Mouse (Mus musculus) cortical plate, adult 2 months (tissue): ENCODE results near the gene Chrnb1. TPM values are rescaled to one million over a fixed set of nuclear protein-coding genes. Genes with fewer than 3 reads are reported as not detected.

Source experiments
- H3K27ac ChIP-seq: fragments of 200-500 bp; 2 replicates; pipeline ENCODE4 v1.5.1; 2012; ENCODE audit warnings: low read length, control low read depth, inconsistent platforms; ENCODE audit not compliant: insufficient read depth
- H3K4me1 ChIP-seq: fragments of 200-500 bp; 2 replicates; pipeline ENCODE4 v1.6.1; 2011; ENCODE audit warnings: low read length; ENCODE audit not compliant: control insufficient read depth, insufficient read depth
- H3K4me3 ChIP-seq: fragments of 200-500 bp; 2 replicates; pipeline ENCODE4 v1.5.1; 2011; ENCODE audit warnings: mild to moderate bottlenecking, low read length, control low read depth; ENCODE audit not compliant: insufficient read depth
- CTCF ChIP-seq: fragments of 200-500 bp; IDR thresholded peaks from 2 replicates; pipeline ENCODE4 v1.5.1; 2011; ENCODE audit warnings: mild to moderate bottlenecking, control low read depth, low read length; ENCODE audit not compliant: insufficient read depth; ENCODE audit errors: extremely low read depth
- POLR2A ChIP-seq: fragments of 200-500 bp; IDR thresholded peaks from 2 replicates; pipeline ENCODE4 v1.6.1; 2011; ENCODE audit warnings: mild to moderate bottlenecking, low read length, control low read depth; ENCODE audit not compliant: insufficient read depth; ENCODE audit errors: extremely low read depth
- polyA plus RNA-seq: library from polyadenylated mRNA; depleted of rRNA; stranded (reverse); fragments of >200 nt; gene quantifications from 2 replicates; pipeline ENCODE4 v1.2.3, GENCODE M21; 2012; rRNA removed

Gene Chrnb1
- polyA plus RNA-seq, 1 experiment = 1.4 TPM

DNA sequence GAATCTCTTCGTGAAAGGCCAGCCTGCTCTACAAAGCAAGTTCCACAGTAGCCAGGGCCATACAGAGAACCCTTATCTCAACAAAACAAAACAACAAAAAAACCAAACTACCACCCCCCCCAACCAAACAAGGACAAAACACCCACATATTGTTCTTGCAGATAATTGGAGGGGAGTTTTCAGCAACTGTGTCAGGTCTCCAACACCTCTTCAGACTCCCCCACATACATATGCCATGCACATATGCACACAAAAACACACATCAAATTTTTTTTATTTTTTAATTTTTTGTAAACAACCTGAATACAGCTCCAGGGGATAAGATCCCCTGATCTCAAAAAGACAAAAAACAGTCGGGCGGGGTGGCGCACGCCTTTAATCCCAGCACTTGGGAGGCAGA, 41.5 kb downstream of the Chrnb1 start:
- Histone ChIP-seq H3K4me3 (no peak overlapping the region), H3K4me1 (peaks cover 3% of the 10 kb centered on the region; the same call in 1 of the 2 replicates), H3K27ac (no peak overlapping the region)
- no peak for TF ChIP-seq CTCF
- no peak for TF ChIP-seq POLR2A

DNA sequence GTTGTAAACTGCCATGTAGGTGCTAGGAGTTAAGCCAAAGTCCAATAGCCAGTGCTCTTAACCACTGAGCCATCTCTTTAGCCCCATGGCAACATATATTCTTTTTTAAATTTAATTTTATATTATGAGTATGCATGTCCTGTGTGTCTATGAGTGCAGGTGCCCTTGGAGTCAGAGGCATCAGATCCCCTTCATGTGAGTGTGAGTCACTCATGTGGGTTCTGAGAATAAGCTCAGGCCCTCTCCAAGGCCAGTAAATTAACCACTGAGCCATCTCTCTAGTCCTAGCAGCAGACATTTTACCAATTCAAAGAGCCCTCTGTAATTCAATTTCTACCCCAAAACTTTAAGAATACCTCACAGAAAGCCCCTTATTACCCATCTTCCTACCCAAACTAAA, 43.1 kb downstream of the Chrnb1 start:
- TF ChIP-seq CTCF = no peak
- no peak for TF ChIP-seq POLR2A
- H3K4me1 ChIP-seq = peaks cover 3% of the 10 kb centered on the region; the same call in 1 of the 2 replicates

GRCm38 (mm10) chr11:69751635-69752034, 44.1 kb downstream of the Chrnb1 start:
- H3K4me1 ChIP-seq = peaks cover 3% of the 10 kb centered on the region; the same call in 1 of the 2 replicates
- no peak for TF ChIP-seq POLR2A
- TF ChIP-seq CTCF = no peak
- no peak overlapping the region for H3K4me3 ChIP-seq
- H3K27ac ChIP-seq = no peak overlapping the region

More for the DNA sequence above, 43.1 kb downstream of the Chrnb1 start:
- no peak overlapping the region for H3K27ac ChIP-seq
- H3K4me3 ChIP-seq = no peak overlapping the region

Other genes starting within 250 kb of the Chrnb1 start
- 1.6 and 2.1 TPM in 2 replicates for gene Dnah2, start 246.8 kb downstream of the Chrnb1 start, polyA plus RNA-seq
- 68.2 and 77.1 TPM in 2 replicates for gene Efnb3, start 235.7 kb downstream of the Chrnb1 start, polyA plus RNA-seq
- gene Wrap53, start 215.7 kb downstream of the Chrnb1 start, polyA plus RNA-seq = 13.6 and 14.3 TPM in 2 replicates
- gene Trp53, start 215.6 kb downstream of the Chrnb1 start, polyA plus RNA-seq = 33.9 and 35.1 TPM in 2 replicates
- 362 and 374 TPM in 2 replicates for gene Atp1b2, start 190.0 kb downstream of the Chrnb1 start, polyA plus RNA-seq
- gene Shbg, start 178.0 kb downstream of the Chrnb1 start, polyA plus RNA-seq = 0.06 and 0.08 TPM in 2 replicates
- 18.1 and 21.1 TPM in 2 replicates for gene Sat2, start 173.9 kb downstream of the Chrnb1 start, polyA plus RNA-seq
- 132 and 158 TPM in 2 replicates for gene Fxr2, start 163.0 kb downstream of the Chrnb1 start, polyA plus RNA-seq
- gene Sox15, start 140.6 kb downstream of the Chrnb1 start, polyA plus RNA-seq = 0.25 and 0.28 TPM in 2 replicates
- 89.7 and 92.8 TPM in 2 replicates for gene Mpdu1, start 133.3 kb downstream of the Chrnb1 start, polyA plus RNA-seq
- gene Cd68, start 129.8 kb downstream of the Chrnb1 start, polyA plus RNA-seq = 11.3 and 13.1 TPM in 2 replicates
- gene Eif4a1, start 123.5 kb downstream of the Chrnb1 start, polyA plus RNA-seq = 323 and 335 TPM in 2 replicates
- gene Senp3, start 113.9 kb downstream of the Chrnb1 start, polyA plus RNA-seq = 120 and 133 TPM in 2 replicates
- gene Tnfsf13, start 110.2 kb downstream of the Chrnb1 start, polyA plus RNA-seq = 6.1 and 7.5 TPM in 2 replicates
- 19.8 and 22.5 TPM in 2 replicates for gene Tnfsf12, start 100.1 kb downstream of the Chrnb1 start, polyA plus RNA-seq
- gene Tnfsfm13, start 99.8 kb downstream of the Chrnb1 start, polyA plus RNA-seq = 3.8 and 4.3 TPM in 2 replicates
- gene Polr2a, start 37.3 kb downstream of the Chrnb1 start, polyA plus RNA-seq = 21.7 and 23.2 TPM in 2 replicates
- gene Slc35g3, start 34.0 kb downstream of the Chrnb1 start, polyA plus RNA-seq = 0.06 TPM in 1 of 2 replicates, not detected in the other
- 56.7 and 58.2 TPM in 2 replicates for gene Zbtb4, start 30.0 kb downstream of the Chrnb1 start, polyA plus RNA-seq
- 17.3 and 17.6 TPM in 2 replicates for gene Fgf11, start 5.9 kb upstream of the Chrnb1 start, polyA plus RNA-seq
- 0.06 TPM in 1 of 2 replicates, not detected in the other for gene Tmem102, start 9.7 kb upstream of the Chrnb1 start, polyA plus RNA-seq
- gene Gm39566, start 19.4 kb upstream of the Chrnb1 start, polyA plus RNA-seq = not detected in 2 replicates
- gene Spem2, start 22.5 kb upstream of the Chrnb1 start, polyA plus RNA-seq = not detected in 2 replicates
- 0.10 and 0.15 TPM in 2 replicates for gene Spem1, start 26.2 kb upstream of the Chrnb1 start, polyA plus RNA-seq
- 112 and 116 TPM in 2 replicates for gene Nlgn2, start 41.8 kb upstream of the Chrnb1 start, polyA plus RNA-seq
- 234 and 244 TPM in 2 replicates for gene Tmem256, start 42.6 kb upstream of the Chrnb1 start, polyA plus RNA-seq
- gene Plscr3, start 50.4 kb upstream of the Chrnb1 start, polyA plus RNA-seq = 35.3 and 36.5 TPM in 2 replicates
- 0.08 and 0.25 TPM in 2 replicates for gene Tnk1, start 62.8 kb upstream of the Chrnb1 start, polyA plus RNA-seq
- not detected in 2 replicates for gene Tmem95, start 82.1 kb upstream of the Chrnb1 start, polyA plus RNA-seq
- gene Kctd11, start 85.5 kb upstream of the Chrnb1 start, polyA plus RNA-seq = 1.5 and 1.7 TPM in 2 replicates
- gene Acap1, start 99.6 kb upstream of the Chrnb1 start, polyA plus RNA-seq = 0.13 and 0.26 TPM in 2 replicates
- gene 2810408A11Rik, start 105.0 kb upstream of the Chrnb1 start, polyA plus RNA-seq = 0.19 and 0.38 TPM in 2 replicates
- 98.3 and 107 TPM in 2 replicates for gene Neurl4, start 105.1 kb upstream of the Chrnb1 start, polyA plus RNA-seq
- 53.5 and 55.2 TPM in 2 replicates for gene Gps2, start 117.9 kb upstream of the Chrnb1 start, polyA plus RNA-seq
- gene Eif5a, start 126.0 kb upstream of the Chrnb1 start, polyA plus RNA-seq = 577 and 581 TPM in 2 replicates
- gene Ybx2, start 139.9 kb upstream of the Chrnb1 start, polyA plus RNA-seq = 18.1 and 21.1 TPM in 2 replicates
- gene Slc2a4, start 152.2 kb upstream of the Chrnb1 start, polyA plus RNA-seq = 1.5 and 1.7 TPM in 2 replicates
- gene Cldn7, start 168.8 kb upstream of the Chrnb1 start, polyA plus RNA-seq = not detected in 2 replicates
- 121 and 139 TPM in 2 replicates for gene Ctdnep1, start 185.2 kb upstream of the Chrnb1 start, polyA plus RNA-seq
- gene Elp5, start 186.6 kb upstream of the Chrnb1 start, polyA plus RNA-seq = 121 and 126 TPM in 2 replicates
- 330 and 334 TPM in 2 replicates for gene Gabarap, start 195.2 kb upstream of the Chrnb1 start, polyA plus RNA-seq
- gene Phf23, start 199.8 kb upstream of the Chrnb1 start, polyA plus RNA-seq = 37.6 and 38.2 TPM in 2 replicates
- 26.9 and 30.4 TPM in 2 replicates for gene Dvl2, start 204.7 kb upstream of the Chrnb1 start, polyA plus RNA-seq
- gene Acadvl, start 219.5 kb upstream of the Chrnb1 start, polyA plus RNA-seq = 66.5 and 71.6 TPM in 2 replicates
- gene Dlg4, start 221.0 kb upstream of the Chrnb1 start, polyA plus RNA-seq = 816 and 828 TPM in 2 replicates